Mouse (Mus musculus) hindbrain, embryonic 12.5 days (tissue): ENCODE results near the gene Rps27l. TPM values are rescaled to one million over a fixed set of nuclear protein-coding genes. Genes with fewer than 3 reads are reported as not detected.
"Not testable (repeated sequence)": the region's sequence is repeated elsewhere in the genome, so short reads cannot be mapped to it uniquely, and the experiment has no call there.

Source experiments
- ATAC-seq: fragments of 200-750 bp; cut with Nextera tagmentation; 2 replicates; pipeline ENCODE4 v1.8.0; 2017; ENCODE audit warnings: moderate TSS enrichment; ENCODE audit not compliant: low FRiP score
- H3K27ac ChIP-seq: fragments of 300-500 bp; sonication (generic); 2 replicates; pipeline ENCODE4 v1.5.1; 2016; ENCODE audit warnings: mild to moderate bottlenecking
- H3K27me3 ChIP-seq: fragments of 300-500 bp; sonication (generic); 2 replicates; pipeline ENCODE4 v1.6.1; 2016; ENCODE audit warnings: mild to moderate bottlenecking
- H3K36me3 ChIP-seq: fragments of 300-500 bp; sonication (generic); 2 replicates; pipeline ENCODE4 v1.6.1; 2016; ENCODE audit warnings: mild to moderate bottlenecking
- H3K4me1 ChIP-seq: fragments of 300-500 bp; sonication (generic); 2 replicates; pipeline ENCODE4 v1.6.1; 2016
- H3K4me2 ChIP-seq: fragments of 300-500 bp; sonication (generic); replicated peaks from 2 replicates; pipeline ENCODE4 v1.6.1; 2016; ENCODE audit warnings: mild to moderate bottlenecking
- H3K4me3 ChIP-seq: fragments of 300-500 bp; sonication (generic); 2 replicates; pipeline ENCODE4 v1.5.1; 2016; ENCODE audit warnings: mild to moderate bottlenecking
- H3K9ac ChIP-seq: fragments of 300-500 bp; sonication (generic); 2 replicates; pipeline ENCODE4 v1.6.1; 2016; ENCODE audit warnings: mild to moderate bottlenecking, moderate library complexity
- H3K9me3 ChIP-seq: fragments of 300-500 bp; sonication (generic); replicated peaks from 2 replicates; pipeline ENCODE4 v1.6.1; 2016; ENCODE audit warnings: mild to moderate bottlenecking
- WGBS: fragments of 180-500 bp; shearing (Covaris S2); methylation state at CpG from one replicate; pipeline ENCODE4 v1.1.7; 2016; 5-methylcytosine and 5-hydroxymethylcytosine counted together
- polyA plus RNA-seq: library from polyadenylated mRNA; unstranded; fragments of >200 nt; fragmentation: Nextera tagmentation; extraction: Ambion mirVana; gene quantifications from 2 replicates; pipeline ENCODE4 v1.2.1, GENCODE M21; 2016

Rps27l gene
- 448 and 466 TPM in 2 replicates for polyA plus RNA-seq

DNA sequence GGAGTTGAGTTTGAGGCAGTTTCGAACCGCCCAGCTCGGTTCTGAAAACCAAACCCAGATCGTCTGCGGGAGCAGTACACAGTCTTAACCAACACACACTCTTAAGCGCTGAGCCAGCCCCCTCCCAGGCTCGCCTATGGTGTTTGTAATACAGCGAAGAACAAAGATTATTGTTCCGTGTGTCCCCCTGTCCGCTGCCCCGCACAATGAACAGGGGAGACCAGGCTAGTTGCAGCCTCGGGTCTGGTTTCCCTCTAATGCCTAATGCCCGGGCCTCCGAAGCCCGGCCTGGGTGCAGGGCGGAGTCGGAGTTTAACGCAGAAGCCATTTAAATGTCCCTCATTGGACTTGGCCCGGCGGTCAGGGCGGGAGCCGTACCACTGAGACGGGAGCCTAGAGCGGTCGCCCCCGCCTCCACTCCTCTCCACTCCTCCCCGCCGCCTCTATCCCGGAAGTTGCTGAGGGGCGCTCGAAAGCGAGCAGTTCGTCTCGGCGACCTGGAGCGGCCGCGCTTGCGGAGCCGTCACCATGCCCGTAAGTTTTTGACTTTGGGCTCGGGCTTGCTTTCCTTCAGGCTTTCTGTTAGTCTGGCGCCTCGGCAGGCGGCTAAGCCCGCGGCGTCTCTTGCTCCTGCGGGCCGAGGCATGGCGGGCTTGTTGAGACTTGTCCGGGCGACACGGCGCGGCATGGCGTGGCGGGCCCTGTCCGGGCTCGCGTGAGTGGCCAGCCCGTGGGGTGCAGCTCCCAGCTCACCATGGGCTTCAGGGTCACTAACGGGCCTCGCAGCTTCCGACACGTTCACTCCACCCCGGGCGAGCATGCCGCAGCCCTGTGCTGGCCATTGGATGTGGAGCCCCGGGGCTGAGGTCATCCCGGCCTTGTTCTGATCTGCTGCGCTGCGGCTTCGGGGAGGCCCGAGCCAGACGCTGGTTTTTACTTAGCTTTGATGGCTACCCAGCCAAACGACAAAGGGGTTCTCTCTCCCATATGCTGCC, at the start of gene Rps27l:
Gene Rps27l (plus strand): TSS at position 440 of the 995 bp plus-strand sequence.
- WGBS: under 1% methylated on average over 77 of the region's 77 CpGs
- H3K36me3 ChIP-seq: peaks cover 5% of the 10 kb centered on the region
- peak within 1 kb of the TSS; percentile 96 for H3K27ac ChIP-seq
- H3K4me1 ChIP-seq: peaks cover 4% of the 10 kb centered on the region; the same call in 1 of the 2 replicates
- ATAC-seq: peak; percentile 98
- H3K27me3 ChIP-seq: no peaks in the 10 kb centered on the region
- H3K9me3 ChIP-seq: no peaks in the 10 kb centered on the region
- peak within 1 kb of the TSS; percentile 77 for H3K4me2 ChIP-seq
- peak within 1 kb of the TSS; percentile 85 for H3K4me3 ChIP-seq
- H3K9ac ChIP-seq: peak within 1 kb of the TSS; percentile 88

DNA sequence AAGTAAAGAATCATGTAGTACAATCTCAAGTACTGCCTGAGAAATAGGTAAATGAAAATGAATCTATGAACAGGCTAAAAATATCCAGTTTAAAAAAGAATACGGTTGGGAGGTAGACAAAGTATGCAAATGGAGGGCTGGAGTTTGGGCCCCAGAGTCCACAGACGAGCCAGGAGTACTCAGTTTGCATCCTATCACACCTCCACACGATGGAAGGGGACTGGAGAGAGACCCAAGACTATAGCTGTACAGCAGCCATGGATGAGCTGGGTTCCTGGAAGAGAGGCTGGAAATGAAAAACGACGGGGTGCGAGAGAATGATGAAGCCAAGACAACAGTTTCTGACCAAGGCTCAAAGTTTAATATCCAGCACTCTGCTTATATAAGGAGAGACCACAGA, 48.9 kb upstream of the Rps27l start:
- Histone ChIP-seq H3K4me1 (peaks cover 6% of the 10 kb centered on the region), H3K27me3 (no peaks in the 10 kb centered on the region), H3K9me3 (no peaks in the 10 kb centered on the region), H3K27ac (no peak overlapping the region; the same call in 1 of the 2 replicates), H3K9ac (no peak overlapping the region), H3K4me3 (no peak overlapping the region), H3K4me2 (no peak overlapping the region), H3K36me3 (no peaks in the 10 kb centered on the region)
- no peak for ATAC-seq
- 57% methylated on average over 6 of the region's 6 CpGs for WGBS

DNA sequence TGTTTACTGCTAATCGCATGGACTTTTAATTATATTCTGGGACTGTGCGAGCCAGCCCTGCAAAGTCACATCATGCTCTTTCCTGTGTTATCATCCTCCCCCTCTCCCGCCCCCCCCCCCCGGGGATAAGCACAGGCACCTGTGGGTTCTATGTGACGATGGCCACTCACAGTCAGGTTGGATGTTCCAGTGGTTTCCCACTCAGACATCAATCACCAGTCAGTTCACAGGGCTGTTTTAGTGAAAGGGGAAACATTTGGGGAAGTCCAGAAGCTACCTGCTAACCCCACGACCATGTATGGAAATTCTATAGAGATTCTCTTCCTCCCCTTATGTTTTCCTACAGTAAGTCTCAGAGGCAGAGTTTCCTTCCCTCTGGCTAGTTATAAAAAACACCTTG, 48.0 kb upstream of the Rps27l start:
- Histone ChIP-seq H3K4me1 (peaks cover 6% of the 10 kb centered on the region), H3K4me3 (no peak overlapping the region), H3K27me3 (no peaks in the 10 kb centered on the region), H3K36me3 (no peaks in the 10 kb centered on the region), H3K9ac (no peak overlapping the region), H3K27ac (no peak overlapping the region), H3K4me2 (no peak overlapping the region), H3K9me3 (no peaks in the 10 kb centered on the region)
- 67% methylated on average over 6 of the region's 6 CpGs for WGBS
- ATAC-seq: no peak

DNA sequence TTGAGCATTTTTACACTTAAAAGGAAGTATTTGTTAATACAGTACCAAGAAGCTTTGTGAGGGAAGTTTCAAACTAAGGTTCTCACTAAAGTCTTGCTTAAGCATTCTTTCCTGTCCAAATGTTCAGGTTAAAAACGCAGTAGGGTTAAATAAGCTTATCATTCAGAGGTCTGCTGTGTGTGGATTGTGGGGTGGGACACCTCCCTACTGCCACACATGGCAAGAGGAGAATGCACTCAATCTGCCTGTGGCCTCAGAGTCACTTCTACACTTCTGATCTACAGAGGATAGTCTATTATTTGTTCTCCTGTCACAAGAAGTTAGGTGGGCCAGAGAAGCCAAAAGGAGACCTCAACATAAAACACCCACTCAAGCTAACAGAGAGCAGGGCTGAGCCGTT, 46.8 kb upstream of the Rps27l start:
- H3K9me3 ChIP-seq: no peaks in the 10 kb centered on the region
- H3K4me2 ChIP-seq: no peak overlapping the region
- H3K27me3 ChIP-seq: no peaks in the 10 kb centered on the region
- no peak overlapping the region for H3K27ac ChIP-seq
- no peaks in the 10 kb centered on the region for H3K36me3 ChIP-seq
- no peak for ATAC-seq
- peaks cover 6% of the 10 kb centered on the region for H3K4me1 ChIP-seq
- WGBS: 88% methylated on average over 2 of the region's 2 CpGs
- H3K4me3 ChIP-seq: no peak overlapping the region
- H3K9ac ChIP-seq: no peak overlapping the region

DNA sequence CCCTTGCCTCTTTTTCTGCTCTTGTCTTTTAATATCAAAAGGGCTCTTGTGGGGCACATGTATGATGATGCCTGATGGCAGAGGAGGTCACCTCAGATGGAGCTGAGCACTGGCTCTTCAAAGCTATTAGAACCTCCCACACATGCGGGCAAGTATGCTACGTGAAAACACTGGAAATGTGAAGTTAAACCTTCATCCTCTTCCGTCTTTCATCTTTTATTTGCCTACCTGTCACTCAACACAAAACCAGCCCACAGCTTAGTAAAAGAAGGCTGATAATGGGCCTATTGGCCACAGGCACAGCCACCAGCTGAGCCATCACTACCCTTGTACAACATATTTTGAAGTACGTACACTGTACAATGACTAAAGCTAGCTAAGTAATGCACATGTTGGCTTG, 46.4 kb upstream of the Rps27l start:
- Histone ChIP-seq H3K36me3 (no peaks in the 10 kb centered on the region), H3K4me2 (no peak overlapping the region), H3K9ac (no peak overlapping the region), H3K4me1 (peaks cover 6% of the 10 kb centered on the region), H3K27me3 (no peaks in the 10 kb centered on the region), H3K27ac (no peak overlapping the region), H3K4me3 (no peak overlapping the region), H3K9me3 (no peaks in the 10 kb centered on the region)
- 81% methylated on average over 4 of the region's 4 CpGs for WGBS
- ATAC-seq: no peak

DNA sequence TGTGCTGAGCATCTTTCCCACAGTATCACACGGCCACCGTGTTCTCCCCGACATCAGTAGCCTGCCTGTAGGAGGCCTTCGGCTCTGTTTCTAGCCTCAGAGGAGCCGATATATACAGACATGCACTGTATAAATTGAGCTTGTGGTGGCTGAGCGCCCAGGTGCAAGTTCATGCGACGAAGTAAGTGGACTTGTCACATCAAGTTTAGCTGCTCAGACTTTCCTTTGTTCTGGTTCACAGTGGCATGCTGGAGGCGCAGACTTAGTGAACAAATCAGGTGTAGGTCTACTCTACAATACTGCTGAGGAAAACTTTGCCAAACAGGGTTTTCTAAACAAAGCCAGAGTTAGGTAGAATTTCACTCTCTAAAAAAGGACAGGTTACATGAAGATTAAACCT, 39.9 kb upstream of the Rps27l start:
- H3K4me3 ChIP-seq: no peak overlapping the region
- no peak for ATAC-seq

DNA sequence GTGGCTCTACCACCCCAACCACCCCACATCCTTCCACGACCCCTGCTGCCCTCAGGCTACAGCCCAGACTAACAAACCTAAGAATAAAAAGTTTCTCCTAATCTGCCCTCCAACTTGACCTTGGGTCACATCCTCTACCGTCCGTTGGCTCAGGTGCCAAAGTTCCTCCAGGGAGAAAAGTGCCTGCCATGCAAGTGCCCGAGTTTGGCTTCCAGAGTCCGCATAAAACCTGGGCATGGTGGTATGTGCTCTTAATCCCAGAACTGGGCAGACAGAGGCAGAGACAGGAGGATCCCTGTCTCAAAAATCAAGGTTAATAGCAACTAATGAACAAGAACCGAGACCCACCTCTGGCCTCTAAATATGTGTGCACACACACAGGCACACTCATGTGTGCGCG, 38.8 kb upstream of the Rps27l start:
- ATAC-seq: no peak
- Histone ChIP-seq H3K27me3 (no peaks in the 10 kb centered on the region), H3K9me3 (no peaks in the 10 kb centered on the region), H3K27ac (no peak overlapping the region), H3K4me3 (no peak overlapping the region), H3K36me3 (no peaks in the 10 kb centered on the region), H3K4me2 (no peak overlapping the region), H3K4me1 (peaks cover 9% of the 10 kb centered on the region; the same call in 1 of the 2 replicates), H3K9ac (no peak overlapping the region)
- WGBS: 92% methylated on average over 8 of the region's 8 CpGs

More for the DNA sequence above, 39.9 kb upstream of the Rps27l start:
- Histone ChIP-seq H3K36me3 (no peaks in the 10 kb centered on the region), H3K27me3 (no peaks in the 10 kb centered on the region), H3K4me1 (peaks cover 6% of the 10 kb centered on the region; the same call in 1 of the 2 replicates), H3K4me2 (no peak overlapping the region), H3K9me3 (no peaks in the 10 kb centered on the region), H3K27ac (no peak overlapping the region), H3K9ac (no peak overlapping the region)
- 69% methylated on average over 9 of the region's 9 CpGs for WGBS

DNA sequence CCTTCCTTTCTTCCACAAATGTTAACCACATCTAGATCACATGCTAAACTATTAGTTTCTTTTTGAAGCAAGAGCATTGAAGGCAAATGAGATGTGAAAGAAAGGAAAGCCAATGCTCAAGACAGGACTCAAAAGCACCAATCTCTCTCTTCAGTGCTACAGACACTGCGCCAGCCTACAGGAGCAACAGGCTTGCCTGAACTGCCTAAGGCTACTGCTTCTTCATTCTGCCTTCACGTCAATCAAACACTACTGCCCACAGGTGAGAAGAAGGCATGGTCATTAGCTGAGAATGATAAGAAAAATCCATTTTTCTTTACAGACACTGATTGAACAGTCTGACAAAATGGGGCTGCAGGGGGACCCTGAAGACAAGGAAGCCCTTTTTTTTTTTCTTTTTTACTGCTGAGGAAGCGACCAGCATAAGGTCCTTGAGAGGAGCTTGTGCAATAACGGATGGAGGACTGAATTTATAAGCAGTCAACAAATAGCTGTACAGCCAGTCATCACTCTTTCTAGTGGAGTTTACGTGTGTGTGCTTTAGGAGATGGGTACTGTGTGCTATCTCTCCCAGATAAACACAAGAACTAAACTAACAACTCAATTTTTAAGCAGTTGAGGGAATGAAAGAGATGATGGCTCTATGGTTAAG, 38.0 kb upstream of the Rps27l start:
- no peak overlapping the region for H3K4me3 ChIP-seq
- no peak overlapping the region for H3K27ac ChIP-seq
- no peaks in the 10 kb centered on the region for H3K9me3 ChIP-seq
- no peaks in the 10 kb centered on the region for H3K36me3 ChIP-seq
- ATAC-seq: no peak
- 88% methylated on average over 5 of the region's 5 CpGs for WGBS
- peaks cover 15% of the 10 kb centered on the region for H3K4me1 ChIP-seq
- H3K4me2 ChIP-seq: no peak overlapping the region
- H3K9ac ChIP-seq: no peak overlapping the region
- no peaks in the 10 kb centered on the region for H3K27me3 ChIP-seq

DNA sequence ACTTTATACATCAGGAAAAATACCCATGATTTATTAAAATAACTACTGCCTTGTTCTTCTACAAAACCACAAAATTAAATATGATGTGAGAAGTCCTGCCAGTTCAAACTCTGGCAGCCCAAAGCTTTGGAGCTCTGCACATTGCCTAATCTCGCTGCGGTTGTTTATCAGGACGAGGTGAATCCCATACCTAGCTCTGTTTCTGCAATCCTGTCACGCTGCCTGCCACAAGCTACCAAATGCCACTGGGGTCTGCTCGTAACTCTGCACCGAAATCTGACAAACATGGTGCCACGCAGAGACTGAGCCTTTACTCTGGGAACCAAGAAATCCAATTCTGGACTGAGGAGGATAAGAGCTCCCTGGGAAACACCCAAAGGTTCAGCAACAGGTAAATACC, 36.0 kb upstream of the Rps27l start:
- no peak for ATAC-seq
- Histone ChIP-seq H3K4me1 (peaks cover 18% of the 10 kb centered on the region), H3K9ac (no peak overlapping the region), H3K9me3 (no peaks in the 10 kb centered on the region), H3K4me2 (no peak overlapping the region), H3K36me3 (no peaks in the 10 kb centered on the region; the same call in 1 of the 2 replicates), H3K27ac (no peak overlapping the region), H3K27me3 (no peaks in the 10 kb centered on the region), H3K4me3 (no peak overlapping the region)
- WGBS: 83% methylated on average over 7 of the region's 7 CpGs

DNA sequence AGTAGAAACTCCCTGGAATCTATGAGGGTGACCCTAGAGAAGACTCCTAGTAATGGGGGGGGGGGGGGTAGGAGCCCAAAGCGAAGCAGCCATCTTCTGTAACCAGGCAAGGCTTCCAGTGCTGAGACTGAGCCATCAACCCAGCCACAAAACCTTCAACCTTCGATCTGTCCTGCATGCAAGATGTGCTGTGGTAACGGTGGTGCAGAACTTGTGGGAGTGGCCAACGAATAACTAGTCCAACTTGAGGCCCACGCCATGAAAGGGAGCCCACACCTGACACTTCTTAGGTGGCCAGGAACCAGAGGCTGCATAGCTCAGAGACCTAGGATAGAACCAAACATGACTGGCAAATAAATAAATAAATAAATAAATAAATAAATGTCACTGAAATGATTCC, 35.2 kb upstream of the Rps27l start:
- H3K27ac ChIP-seq: no peak overlapping the region
- no peaks in the 10 kb centered on the region; the same call in 1 of the 2 replicates for H3K36me3 ChIP-seq
- H3K9me3 ChIP-seq: no peaks in the 10 kb centered on the region
- peaks cover 18% of the 10 kb centered on the region for H3K4me1 ChIP-seq
- H3K27me3 ChIP-seq: no peaks in the 10 kb centered on the region
- H3K4me2 ChIP-seq: no peak overlapping the region
- H3K9ac ChIP-seq: no peak overlapping the region
- ATAC-seq: no peak
- no peak overlapping the region for H3K4me3 ChIP-seq
- WGBS: 87% methylated on average over 5 of the region's 5 CpGs

DNA sequence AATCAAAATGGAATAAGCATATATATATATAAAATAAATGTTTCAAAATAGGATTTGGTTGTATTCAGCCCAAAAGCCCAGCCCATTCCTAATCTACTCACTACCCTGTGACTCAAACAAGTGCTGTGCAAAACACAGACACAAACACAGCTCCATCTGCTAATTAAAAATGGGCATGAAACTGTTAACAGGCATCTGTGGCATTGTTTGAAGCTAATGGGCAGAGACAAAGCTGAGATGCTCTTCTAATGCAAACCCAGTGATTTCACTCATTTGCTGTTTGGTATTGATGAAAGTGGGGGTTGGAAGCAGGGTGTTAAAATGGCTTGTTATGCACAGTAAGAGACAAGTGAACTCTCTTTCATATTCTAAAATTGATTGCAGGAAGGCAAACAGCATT, 33.6 kb upstream of the Rps27l start:
- no peak for ATAC-seq
- H3K9ac ChIP-seq: no peak overlapping the region
- no peak overlapping the region for H3K4me3 ChIP-seq
- H3K4me2 ChIP-seq: no peak overlapping the region
- H3K4me1 ChIP-seq: peaks cover 14% of the 10 kb centered on the region
- no peaks in the 10 kb centered on the region for H3K27me3 ChIP-seq
- peak overlapping the region; percentile 35; the same call in 1 of the 2 replicates for H3K27ac ChIP-seq
- H3K36me3 ChIP-seq: peaks cover 2% of the 10 kb centered on the region; the same call in 1 of the 2 replicates
- H3K9me3 ChIP-seq: no peaks in the 10 kb centered on the region

DNA sequence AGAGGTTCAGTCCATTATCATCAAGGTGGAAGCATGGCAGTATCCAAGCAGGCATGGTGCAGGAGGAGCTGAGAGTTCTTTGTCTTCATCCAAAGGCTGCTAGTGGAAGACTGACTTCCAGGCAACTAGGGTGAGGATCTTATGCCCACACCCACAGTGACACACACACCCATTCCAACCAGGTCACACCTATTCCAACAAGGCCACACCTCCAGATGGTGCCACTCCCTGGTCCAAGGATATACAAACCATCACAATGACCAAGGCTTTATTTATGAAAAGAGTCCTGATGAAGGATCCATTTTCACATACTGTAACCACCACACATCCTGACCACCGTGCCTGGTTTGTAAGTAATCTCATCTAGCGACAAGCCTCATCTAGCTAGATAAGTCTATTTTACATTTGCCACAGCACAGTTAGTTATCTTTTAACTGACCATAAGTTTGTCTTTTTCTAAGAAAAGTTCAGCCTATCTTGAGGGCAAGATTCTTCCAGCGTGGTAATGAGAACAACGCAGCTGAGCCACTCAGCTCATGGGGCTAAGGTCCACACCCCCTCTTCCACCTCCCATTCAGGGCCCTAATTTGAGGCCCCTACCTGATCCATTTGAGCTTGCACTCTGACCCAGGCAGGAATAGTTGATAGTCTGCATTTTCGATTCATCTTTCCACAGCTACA, 32.5 kb upstream of the Rps27l start:
- WGBS: 95% methylated on average over 5 of the region's 5 CpGs
- not testable (repeated sequence) for H3K27ac ChIP-seq
- H3K4me1 ChIP-seq: peaks cover 21% of the 10 kb centered on the region

More for the DNA sequence above, 32.5 kb upstream of the Rps27l start:
- not testable (repeated sequence) for H3K4me3 ChIP-seq, H3K36me3 ChIP-seq, H3K9ac ChIP-seq, ATAC-seq, H3K9me3 ChIP-seq, H3K27me3 ChIP-seq, H3K4me2 ChIP-seq
